Mouse (Mus musculus) CD4-positive helper T cell, adult 2 months (primary cell): ENCODE data around the gene Plekha1.

Experiments
- DNase-seq: peaks from one replicate; pipeline ENCODE4 v3.0.0-alpha.2; 2012; ENCODE audit warnings: low read depth, missing footprints, low spot score

Gene Plekha1

DNA sequence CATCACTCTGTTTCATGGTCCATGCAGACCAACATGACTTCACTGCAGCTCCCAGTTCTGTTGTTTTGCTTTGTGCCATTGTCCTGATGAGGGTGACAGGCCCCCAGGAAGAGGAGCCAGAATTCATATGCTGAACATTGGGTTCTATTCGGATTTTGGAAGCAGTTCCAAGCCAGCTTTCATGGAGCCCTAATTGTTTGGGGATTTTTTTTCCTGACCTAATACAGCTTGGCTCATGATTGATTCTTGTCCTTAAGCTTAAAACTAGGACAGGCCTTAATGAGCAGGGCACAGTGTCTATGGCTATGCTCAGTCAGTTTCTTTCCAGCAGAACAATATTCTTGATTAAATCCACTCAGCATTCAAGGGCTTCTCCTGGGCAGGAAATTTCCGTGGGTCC is 52.7 kb downstream of the Plekha1 start:
- no peak for DNase-seq

DNA sequence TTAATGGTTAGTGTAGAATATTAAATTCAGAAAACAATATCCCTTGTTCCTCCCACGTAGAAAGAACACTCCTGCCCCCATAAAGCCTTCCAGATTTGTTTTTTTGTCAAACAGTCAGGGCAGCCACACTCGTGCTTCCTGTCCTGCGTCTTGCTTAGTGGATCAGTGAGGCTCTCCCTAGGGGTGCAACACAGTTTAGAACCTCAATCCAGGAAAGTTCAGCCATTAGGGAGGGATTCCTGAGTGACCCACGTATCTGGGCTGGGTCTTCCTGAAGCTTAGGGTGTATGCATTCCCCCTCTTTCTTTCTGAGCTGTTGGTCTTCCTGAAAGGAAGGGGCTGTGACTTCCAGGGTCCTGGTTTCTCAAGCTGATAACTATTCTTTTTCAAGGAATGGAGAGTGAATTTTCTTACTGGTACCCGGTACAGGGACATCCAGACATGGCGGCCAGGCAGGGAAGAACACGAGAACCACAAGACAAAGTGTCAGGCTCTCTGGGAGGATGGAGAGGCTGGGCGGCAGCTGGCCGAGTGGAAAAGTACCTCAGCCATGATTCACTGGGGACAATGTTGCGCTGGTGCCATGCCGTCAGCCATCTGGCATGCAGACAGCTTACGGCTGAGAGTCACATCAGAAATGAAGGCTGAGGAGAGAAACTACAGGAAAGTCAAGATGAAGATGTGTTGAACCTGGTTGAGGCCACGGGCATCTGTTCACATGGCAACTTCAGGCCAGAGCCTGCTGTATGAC is 57.6 kb downstream of the Plekha1 start:
- no peak for DNase-seq

DNA sequence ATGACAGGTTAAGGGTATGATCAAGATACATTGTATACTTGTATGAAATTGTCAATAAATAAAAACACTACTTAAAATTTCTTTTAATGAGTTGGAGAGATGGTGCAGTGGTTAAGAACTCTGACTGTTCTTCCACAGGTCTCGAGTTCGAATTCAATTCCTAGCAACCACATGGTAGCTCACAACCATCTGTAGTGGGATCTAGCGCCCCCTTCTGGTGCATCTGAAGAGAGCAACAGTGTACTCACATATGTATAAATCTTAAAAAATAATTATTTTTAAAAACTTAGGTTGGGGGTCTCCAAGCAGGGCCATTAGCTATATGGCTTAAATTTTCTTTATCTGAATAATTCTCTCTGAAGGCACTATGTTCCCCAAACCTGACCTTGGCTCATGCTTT is 64.8 kb downstream of the Plekha1 start:
- no peak for DNase-seq

DNA sequence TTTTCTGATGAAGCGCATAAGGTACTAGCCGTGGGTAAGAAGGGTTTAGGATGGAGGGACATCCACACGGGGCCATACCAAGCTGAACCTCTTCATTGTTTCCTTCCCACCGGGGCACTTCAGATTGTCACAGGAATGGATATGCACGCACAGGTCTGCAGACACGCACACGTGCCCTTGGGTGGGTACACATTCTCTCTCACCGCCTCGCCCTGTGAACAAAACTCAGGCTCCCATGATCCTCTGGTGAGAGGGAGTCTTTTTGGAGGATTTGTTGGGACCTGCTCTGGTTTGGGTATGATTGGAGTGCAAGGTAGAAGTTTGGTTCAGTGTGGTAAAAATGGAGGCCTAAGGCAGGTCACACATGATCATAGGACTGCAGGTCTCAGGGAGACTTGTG is 67.4 kb downstream of the Plekha1 start:
- DNase-seq: no peak

DNA sequence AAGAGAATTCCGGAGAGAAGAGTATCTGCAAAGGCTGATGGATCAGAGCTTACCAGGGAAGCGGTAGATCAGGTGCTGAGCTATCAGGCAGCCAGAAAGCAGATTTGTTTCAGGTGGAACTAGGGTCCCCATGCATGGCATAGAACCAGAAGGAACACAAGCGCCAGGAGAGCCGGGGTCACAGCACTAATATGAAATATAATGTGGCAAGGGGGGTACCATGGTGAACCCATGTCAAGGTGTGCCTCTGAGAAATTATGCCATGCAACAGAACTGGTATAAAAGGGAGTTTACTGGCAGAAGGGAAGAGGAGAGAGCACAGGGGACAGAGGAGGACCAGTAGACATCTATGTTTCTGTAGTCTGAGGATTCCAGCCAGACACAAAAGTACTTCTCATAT is 69.1 kb downstream of the Plekha1 start:
- no peak for DNase-seq

DNA sequence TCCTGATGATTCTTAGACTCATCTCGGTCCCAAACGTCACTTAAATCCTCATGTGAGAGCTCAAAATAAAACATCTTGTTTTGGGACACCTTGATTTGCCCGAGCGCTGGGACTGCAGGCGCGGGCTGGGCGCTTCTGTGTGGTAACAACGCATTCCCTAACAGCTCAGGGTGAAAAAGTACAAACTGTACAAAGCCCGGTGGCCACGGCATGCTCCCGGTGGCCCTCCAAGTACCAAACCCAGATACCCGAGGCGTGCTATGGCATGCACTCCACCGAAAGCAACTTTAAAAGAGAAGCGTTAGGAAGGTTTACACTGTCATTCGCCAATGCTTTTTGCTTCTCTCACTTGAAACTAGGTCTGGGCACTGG is 69.9 kb downstream of the Plekha1 start:
- no peak for DNase-seq

DNA sequence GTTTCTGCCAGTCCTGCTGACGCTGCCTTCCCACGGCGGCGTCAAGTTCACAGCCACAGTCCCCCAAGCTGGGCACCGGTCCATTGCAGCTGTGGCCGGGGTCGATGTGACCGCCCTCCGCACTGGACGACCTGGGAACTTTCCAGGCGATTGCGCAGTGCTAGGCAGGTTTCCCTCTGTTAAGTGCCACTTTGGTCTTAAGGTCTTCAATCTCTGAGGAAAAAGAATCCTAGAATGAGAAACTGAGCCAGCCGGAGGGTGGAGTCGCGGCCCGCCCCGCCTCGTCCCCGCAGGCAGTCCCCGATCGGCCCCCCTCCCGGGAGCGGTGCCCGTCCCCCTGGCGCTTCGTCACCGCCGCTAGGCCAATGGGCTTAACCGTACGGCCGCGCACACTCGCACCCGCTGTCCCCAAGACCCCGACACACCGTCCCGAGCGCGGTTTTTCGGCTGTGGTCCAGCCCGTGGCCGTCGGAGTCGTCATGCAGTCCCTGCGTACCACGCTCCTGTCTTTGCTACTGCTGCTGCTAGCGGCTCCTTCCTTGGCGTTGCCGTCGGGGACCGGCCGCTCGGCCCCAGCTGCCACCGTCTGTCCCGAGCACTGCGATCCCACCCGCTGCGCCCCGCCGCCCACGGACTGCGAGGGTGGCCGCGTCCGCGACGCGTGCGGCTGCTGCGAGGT is 70.4 kb downstream of the Plekha1 start, which contains the start of gene Htra1:
Gene Htra1 (plus strand): TSS at position 319 of the 679 bp plus-strand sequence.
- DNase-seq: peak; percentile 6

DNA sequence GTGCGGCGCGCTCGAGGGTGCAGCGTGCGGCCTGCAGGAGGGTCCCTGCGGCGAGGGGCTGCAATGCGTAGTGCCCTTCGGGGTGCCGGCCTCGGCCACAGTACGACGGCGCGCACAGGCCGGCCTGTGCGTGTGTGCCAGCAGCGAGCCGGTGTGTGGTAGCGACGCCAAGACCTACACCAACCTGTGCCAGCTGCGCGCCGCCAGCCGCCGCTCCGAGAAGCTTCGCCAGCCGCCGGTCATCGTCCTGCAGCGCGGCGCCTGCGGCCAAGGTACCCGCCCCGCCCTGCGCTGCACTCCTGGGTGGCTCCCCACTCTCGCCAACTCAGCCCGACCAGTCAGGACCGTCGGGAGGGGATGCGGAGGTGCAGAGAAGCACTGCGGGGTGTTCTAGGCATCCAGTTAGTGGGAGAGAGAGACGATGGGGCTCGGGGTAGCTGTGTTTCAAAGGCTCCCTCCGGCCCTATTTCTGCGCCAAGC is 71.0 kb downstream of the Plekha1 start:
- no peak for DNase-seq

DNA sequence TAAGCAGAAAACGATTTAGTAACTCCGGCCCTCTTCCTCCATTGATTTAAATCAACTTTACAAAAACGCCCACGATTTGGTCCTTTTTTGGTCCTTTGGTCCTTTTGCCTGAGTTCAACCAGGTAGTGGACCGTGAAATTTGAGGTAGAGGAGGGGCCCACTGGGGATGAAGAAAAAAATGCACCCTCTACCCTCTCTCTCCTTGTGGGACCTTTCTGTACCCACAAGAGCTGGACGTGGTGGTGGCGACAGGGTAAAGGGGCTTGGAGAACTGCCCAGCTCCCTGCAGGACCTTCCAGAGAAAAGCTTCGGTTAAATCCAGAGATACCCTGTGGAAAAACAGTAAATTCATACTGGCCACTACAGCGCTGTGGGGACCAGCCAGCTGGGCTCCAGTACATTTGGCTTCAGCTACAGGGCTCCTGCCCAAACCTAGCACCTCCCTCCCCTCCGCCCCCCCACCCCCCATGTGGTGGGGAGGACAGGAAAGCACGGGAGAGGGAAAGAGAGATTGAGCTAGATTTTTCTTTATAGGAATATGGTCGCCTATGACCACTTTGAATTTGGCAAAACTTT is 71.8 kb downstream of the Plekha1 start:
- no peak for DNase-seq

DNA sequence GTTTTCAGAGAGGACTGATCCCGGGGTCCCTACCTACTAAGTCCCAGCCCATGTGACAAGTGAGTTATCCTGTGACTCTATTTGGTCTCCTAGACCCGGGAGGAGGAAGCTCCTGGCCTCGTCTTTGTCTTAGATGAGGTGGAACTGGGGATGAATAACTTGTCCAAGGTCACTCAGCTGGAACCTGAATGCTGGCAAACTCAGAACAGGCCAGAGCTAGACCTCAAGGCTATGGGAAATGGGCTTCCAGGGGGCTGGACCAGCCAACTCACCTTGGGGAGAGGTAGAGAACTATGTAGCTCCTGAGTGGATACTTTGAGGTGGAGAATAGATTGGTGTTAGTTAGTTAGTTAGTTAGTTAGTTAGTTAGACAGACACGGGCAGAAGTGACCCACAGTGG is 72.4 kb downstream of the Plekha1 start:
- no peak for DNase-seq

DNA sequence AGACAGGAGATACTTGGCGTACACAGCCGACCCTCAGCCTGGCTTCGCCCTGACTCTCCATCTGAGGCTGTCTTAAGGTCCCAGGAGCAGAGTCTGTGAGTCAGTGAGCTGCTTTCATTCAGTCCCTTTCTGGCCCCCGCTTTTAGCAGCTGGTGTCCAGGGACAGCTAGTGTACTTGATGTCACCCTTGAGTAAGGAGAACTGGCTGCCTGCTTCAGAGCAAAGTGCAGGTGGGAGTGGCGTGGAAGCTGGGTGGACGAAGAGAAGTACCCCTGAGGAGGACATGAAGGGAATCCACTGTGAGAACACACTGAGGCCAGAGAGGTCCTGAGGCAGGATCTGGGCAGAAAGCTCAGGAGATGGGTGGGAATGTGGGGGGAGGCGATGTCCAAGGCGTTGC is 73.3 kb downstream of the Plekha1 start:
- no peak for DNase-seq

DNA sequence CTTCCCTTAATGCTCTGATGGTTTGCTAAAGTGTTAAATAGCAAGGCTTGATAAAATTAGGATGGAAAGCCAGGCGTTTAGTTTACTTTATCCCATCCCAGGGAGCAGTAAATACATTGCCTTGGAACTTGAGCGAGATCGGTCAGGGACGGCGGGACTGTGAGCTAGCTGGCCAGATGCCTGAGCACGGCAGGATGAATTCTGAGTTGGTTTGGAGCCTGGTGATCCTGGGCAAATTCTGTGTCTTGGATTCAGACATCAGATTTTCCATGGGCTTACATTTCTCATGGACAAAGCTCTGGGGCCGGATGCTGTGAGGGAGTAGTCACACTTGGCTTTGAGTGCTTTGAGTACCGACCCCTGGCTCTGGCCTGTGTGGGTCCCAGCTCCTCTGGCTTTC is 75.2 kb downstream of the Plekha1 start:
- DNase-seq: no peak

DNA sequence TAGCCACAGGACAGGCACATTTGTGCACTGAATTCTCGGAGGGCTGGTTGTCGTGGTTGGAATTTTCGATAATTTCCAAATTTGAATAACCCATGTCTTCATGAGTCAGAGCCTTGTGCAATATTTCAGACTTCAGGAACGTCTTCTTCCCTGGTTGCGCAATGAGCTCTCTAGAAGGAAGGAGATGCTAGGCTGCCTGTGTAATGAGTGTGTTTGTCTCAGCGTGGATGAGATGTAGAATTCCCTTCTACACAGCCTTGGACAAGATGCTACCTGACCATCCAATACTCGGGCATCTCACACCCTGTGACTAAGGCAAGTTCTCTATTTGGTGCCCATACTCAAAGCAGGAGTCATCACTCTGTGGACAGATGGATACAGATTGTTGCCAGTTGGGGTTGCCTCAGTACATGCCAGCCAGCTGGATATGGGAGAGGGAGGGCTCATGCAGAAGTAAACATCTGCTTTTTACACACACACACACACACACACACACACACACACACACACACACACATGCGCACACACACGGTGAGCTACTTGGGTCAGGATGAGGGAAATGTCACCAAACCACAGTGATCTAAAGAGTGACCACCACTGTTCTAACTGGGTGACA is 77.8 kb downstream of the Plekha1 start:
- DNase-seq: no peak

DNA sequence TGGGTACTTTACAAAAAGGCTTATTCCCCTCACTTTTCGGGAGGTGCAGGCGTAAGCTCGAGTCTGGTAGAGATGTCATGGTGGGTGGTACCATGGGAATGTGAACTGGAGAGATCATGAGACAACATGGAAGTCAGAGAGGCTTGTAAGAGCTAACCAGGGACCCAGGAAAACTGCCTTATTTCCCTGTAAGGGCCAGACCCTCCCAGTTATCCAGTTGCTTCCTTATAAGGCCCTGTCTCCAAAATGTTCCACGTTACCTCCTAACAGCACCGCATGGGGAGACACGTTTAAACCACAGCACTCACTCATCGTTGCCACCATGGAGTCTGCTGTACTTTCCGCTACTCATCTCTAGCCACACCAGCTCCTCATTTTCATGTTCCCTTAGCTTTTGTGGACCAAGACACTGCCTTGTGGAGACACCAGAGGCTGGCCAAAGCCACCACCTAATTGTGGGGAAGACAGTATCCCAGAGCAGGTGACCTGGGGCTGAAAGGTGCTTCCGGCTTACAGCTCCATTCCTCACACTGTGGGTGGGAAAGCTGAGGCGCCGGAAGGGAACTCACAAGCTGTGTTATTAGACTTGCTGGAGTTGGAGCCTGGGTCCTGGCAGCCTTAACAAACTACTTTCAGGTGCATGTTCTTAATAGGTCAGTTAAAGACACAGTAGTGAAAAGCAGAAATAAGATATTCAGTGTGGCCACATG is 79.4 kb downstream of the Plekha1 start:
- DNase-seq: no peak

DNA sequence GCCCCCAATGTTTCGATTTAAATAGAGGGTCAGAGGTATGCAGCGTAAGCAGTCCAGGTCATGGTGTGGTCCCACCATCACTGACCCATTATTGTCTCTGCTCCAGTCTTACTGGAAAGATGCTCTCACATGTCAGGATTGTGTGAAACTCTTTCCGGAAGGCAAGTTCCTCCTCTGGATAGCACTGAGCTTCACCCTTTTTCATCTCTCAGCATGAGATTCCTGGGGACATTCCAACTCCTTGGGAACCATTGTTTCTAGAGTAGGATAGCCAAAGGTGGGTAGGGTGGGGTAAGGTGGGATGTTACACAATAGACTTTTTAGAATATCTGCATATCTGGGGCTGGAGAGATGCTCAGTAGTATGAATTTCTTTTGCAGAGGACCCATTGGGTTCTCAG is 80.2 kb downstream of the Plekha1 start:
- DNase-seq: no peak

DNA sequence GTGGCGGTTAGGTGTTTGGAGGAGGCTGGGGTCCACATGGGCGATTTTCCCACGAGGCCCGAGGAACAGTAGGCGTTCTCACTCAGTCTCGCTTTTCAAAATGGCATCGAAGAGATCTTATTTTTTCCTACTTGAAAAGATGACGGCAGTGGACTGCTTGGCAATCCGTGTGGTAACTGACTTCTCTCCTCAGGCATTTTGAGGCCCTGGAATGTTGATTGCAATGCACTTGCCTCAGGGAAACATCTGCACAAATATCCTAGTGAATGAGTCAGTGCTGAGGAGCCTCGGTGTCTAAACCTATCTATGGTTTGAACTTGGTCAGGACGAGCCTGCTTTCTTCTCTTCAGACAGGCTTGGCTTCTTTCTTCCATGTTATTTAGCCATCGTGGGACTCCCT is 80.7 kb downstream of the Plekha1 start:
- no peak for DNase-seq

DNA sequence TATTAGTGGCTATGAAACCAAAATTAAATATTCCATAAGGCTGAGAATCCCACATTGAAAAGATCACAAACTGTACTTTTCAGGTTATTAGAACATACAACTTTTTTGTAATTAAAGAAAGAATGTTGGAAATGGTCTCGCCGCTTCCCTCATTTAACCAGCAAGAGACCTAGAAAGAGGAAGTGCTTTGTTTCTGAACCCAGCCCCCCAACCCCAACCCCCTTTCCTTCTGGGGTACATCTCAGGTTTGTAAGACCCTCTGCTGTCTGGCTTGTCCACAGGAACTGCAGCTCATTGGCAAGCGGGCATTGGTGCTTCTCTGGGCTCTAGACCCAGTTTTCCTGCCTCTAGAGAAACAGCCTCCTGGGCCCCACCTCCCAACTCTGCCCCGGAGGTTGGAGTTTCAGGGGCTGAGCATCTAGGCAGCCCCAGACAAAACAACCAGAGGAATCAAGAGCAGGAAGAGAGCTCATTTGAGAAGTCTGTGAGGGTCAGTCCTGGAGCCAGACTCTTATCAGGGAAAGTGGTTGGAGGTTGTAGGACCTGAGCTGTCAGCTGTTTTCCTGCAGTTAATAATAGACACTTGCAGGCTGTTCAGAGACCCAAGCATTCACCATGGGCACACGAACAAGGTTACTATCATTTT is 83.1 kb downstream of the Plekha1 start:
- no peak for DNase-seq

DNA sequence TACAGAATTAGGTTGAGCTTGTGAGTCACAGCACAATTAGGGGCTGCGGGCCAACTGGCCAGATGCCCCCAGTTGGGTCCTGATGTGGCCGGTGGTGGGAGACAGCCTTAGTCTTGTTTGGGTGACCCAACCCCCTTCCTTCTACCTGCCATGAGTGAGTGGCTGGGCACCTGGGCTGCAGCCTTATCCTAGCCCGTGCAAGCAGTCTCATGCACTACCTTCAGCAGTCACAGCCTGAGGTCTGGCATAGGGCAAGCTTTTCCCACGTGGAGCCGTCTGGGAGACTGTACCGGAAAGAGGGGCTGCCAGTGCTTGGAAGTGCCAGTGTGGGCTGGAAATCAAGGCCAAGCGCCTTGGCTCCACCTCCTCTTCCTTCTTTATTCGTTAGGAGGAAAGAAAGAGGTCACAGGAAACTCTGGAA is 83.8 kb downstream of the Plekha1 start:
- DNase-seq: no peak

DNA sequence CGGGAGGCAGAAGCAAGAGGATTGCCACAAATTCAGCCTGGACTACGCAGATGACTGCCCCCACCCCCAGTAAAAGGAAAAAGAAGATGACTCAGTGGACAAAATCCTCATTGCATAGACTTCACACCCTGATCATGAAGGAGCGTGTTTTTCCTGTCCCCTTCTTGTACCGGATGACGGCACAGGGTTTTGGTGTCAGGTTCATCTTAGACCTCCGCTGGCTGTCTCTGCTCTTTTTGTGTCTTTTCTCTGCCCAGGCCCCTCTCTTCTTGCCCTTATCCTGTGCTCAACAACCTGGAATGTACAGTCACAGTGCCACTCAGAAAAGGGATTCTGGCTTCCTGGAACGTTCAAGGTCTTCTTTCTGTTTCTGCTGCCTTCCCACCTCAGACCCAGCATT is 84.9 kb downstream of the Plekha1 start:
- no peak for DNase-seq

DNA sequence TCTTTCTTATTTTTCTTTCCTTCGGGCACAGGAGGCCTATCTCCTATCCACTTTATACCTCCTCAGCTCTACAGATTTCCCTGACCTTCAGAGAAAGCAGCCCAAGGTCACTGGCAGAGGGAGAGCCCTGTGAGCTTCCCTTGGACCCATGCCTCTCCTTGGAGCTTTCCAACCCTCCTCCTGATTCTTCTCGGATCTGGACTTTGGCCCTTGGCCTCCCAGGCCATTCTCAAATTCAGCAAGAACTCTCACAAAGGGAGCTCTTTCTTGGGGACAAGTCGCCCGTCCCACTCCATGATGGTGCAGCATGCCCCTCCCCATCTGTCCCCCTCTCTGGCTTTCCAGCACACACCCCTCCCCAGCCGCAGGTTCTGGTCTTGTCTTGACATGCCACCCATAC is 85.4 kb downstream of the Plekha1 start:
- DNase-seq: no peak

DNA sequence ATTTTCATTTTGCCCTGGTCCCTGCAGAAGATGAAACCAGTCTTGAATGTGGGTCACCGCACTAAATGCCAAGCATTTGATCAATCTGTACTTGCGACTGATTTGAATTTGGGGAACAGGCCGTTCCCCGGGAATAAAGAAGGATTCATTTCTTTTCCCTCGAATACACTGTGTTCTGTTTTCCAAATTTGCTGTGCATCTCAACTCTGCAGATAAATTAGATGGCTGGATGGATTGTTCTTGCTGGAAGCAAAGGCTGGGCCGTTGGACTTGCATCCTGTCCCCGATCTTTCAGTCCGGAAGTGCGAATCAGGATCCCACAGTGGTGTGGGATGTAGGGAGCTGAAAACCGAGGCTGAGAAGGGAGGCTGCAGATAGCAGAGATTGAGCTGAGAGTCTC is 87.8 kb downstream of the Plekha1 start:
- no peak for DNase-seq
